Mouse (Mus musculus) retina, postnatal 1 day (tissue): ENCODE results near the gene Ndufc1.
"Not testable (repeated sequence)": the region's sequence is repeated elsewhere in the genome, so short reads cannot be mapped to it uniquely, and the experiment has no call there.

Experiments
- DNase-seq: peaks from one replicate; pipeline ENCODE4 v3.0.0-alpha.2; 2012

Gene Ndufc1

DNA sequence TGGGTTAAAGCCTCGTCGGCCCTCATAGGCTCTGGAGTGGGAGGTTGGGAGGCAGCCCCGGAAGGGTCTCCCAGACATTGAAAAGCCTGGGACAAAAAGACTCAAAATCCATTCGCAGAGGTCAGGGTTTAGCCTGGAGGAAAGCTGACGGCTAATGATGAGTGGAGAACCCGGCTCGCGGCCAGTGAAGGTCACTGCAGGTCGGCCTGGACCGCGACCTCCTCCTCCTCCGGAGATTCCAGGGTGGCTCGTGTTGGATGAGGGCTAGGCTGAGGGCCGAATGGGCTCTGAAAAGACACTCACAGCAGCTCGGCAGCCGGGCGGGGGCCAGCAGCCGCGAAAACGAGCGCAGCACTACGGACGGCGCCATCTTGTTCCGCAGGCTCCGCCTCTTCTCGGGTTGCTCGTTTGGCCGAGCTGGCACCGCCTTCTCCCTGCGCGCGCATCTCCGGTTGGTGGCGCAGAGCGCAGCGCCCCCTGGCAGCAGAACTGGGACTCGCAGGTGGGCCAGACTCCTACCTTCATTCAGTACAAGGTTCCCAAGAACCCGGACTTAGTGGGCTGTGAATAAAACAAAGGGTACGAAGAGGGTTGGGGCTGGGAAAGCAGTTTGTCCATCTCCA is at the start of gene Ndufc1:
Gene Ndufc1 (minus strand): TSS at position 428 of the 623 bp plus-strand sequence.
- peak; percentile 95 for DNase-seq

GRCm38 (mm10) chr3:51434871-51435595 is 26.2 kb upstream of the Ndufc1 start:
- no peak for DNase-seq

- DNase-seq: not testable (repeated sequence)
Measured at GRCm38 (mm10) chr3:51434364-51434763, 25.6 kb upstream of the Ndufc1 start.

DNA sequence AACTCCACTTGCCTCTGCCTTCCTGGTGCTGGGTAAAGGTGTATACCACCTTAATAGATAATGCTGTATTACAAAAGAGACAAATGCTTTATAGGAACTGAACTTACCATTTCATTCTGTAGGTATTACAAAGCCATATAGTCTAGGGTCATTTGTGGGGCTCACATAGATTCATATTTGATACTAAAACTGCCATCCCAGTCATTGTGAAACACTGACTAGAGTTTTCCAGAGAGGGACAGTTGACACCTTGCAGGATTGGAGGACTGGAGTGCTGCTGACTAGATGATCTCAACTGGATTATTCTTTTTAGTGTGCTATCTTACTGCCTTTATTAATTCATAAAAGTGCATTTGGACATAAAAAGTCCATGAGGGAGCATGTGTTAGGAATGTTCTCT is 16.6 kb upstream of the Ndufc1 start:
- no peak for DNase-seq

GRCm38 (mm10) chr3:51421921-51422320 is 13.1 kb upstream of the Ndufc1 start:
- DNase-seq: no peak

GRCm38 (mm10) chr3:51417966-51418365 is 9.2 kb upstream of the Ndufc1 start:
- DNase-seq: no peak

- DNase-seq: no peak
Measured at GRCm38 (mm10) chr3:51417485-51417884, 8.7 kb upstream of the Ndufc1 start.

DNA sequence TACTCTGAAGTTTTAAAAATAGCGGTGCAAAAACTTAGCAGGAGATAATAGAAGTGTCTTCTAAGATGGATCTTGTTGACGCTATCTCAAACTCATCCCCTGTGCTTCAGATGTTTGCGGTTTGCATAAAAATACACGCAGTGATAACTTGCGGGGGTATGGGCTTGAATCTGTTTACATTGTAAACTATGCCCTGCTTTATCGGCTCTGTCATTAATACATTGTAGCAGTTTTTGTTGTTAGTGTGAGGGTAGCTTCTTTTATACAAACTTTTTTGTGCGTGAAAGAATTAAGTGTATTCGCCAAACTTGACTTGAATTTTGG is 8.3 kb upstream of the Ndufc1 start:
- DNase-seq: no peak

DNA sequence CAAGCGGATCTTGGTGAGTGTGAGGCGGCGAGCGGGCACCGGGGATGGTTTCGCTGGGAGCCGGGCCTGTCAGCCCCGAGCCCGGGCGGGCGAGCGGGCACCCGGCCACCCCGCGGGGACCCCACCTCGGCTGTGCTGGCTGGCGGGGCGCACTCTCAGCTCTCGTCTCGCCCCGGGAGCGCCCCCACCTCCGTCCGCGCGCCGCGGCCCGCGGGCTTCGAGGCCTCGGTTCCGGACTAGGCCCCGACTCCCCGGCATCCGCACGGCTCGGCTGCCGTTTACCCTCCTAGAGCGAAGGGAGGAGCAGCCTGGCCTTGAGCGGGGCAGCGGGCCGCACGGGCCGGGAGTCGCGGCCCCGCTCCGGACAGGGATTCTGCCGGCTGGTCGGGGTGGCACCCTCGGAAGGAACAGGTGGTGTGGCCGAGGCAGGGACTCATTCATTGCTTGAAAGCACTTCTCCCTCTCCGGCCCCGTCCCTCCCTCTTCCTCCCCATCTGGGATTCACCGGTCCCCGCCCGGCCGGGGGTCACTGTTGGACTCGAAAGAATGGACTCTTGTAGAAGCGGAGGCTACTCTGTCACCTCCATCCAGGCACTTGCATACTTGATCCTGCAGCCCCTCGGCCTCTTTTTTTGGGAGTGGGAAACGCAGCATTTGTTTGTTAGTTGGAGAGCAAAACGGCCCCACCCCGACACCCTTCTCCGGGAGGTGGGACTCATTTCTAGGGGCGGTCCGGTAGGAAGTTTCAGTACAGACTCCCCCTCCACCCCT is 7.8 kb upstream of the Ndufc1 start:
- peak; percentile 63 for DNase-seq

- no peak for DNase-seq
Measured at GRCm38 (mm10) chr3:51416073-51416363, 7.2 kb upstream of the Ndufc1 start.

- peak; percentile 97 for DNase-seq
Measured at GRCm38 (mm10) chr3:51415098-51416072, 6.6 kb upstream of the Ndufc1 start, which contains the start of gene Naa15. Gene Naa15 (plus strand): TSS chr3:51415148.

DNA sequence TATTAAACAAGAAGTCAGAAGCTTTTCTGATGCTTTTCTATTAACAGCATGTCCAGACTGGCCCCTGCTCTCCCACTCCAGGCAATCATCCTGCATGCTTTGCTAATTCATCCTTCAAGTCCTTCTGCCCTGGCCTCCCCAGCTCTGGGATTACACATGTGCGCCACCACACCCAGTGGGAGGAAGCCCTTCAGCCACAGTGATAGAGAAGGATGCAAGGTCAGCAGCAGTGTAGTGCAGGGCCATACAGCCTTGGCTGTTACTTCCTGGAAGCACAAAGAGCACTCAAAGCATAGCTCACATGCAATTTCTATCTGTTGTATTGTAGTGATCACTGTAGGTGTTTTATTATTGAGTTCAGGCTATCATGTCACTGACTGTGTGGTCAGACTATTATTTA is 4.5 kb upstream of the Ndufc1 start:
- no peak for DNase-seq

- no peak for DNase-seq
Measured at GRCm38 (mm10) chr3:51412457-51412856, 3.7 kb upstream of the Ndufc1 start.

DNA sequence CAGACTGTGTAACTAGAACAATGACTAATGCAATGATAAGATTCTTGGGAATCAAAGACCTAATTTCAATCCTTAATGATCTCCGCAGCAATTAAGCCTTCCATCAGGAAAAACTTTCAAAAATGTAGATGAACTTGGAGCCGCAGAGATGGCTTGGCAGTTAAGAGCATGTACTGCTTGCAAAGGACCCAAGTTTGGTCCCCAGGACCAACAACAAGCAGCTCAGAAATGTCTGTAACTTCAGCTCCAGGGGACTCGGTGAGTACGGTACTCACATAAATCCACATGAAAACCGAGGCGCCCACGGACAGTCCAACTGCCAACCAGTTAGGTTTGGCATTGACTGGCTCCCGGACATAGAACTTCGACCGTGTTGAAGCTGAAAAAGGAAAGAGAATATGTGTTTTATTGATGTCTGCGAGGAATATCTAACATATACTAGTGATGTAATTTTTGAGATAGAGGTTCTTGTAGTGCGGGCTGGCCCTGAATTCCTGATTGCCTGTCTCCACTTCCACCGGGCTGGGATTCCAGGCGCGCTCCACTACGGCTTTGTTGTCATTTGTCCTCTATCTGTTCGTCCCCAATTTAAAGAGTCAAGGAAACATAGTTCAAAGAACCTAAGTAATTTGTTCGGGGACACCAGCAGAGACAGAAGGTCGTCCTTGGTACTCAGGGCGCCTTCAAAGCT is 773 bp downstream of the Ndufc1 start:
- peak; percentile 11 for DNase-seq

DNA sequence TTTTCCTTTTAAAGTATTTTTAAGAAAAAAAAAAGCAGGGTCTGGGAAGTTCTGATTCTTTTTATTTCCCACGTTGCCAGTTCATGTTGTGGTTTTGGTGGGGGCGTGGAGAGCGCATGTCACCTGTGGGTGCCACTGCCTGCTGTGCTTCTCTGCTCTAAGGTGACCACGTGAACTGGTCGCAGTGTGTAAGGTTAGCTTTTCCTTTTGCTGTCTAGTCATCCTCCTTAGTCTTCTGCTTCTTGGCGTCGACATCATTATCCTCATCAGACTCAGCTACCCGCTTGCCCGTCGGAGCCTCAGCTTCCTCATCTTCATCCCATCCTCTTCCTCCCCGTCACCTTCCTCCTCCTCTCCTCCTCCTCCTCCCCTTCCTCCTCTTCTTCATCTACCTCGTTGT is 6.2 kb downstream of the Ndufc1 start:
- DNase-seq: no peak

GRCm38 (mm10) chr3:51402054-51402453 is 6.7 kb downstream of the Ndufc1 start:
- DNase-seq: not testable (repeated sequence)

- DNase-seq: no peak
Measured at GRCm38 (mm10) chr3:51400682-51401081, 8.1 kb downstream of the Ndufc1 start.

GRCm38 (mm10) chr3:51399531-51399930 is 9.3 kb downstream of the Ndufc1 start:
- no peak for DNase-seq

DNA sequence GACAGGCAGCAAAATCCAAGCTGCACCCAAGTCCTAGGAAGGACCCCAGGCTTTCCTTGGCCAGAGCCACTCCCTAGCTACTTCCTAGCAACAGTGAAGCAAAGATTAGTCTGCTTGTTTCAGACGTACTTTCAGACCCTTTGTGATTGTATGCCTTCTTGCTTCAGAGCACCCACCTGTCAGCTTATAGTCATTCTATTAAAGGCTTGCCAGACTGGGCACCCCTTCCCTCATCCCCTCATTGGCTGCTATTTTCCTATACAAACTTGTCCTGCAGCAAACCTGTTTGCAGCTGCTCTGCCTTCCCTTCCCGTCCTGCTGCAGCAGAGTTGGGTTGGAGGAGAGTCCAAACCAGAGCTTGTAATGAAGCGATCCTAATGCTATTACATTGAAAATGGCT is 10.1 kb downstream of the Ndufc1 start:
- no peak for DNase-seq

GRCm38 (mm10) chr3:51397700-51398299 is 11.0 kb downstream of the Ndufc1 start:
- DNase-seq: no peak

GRCm38 (mm10) chr3:51396219-51397068 is 12.3 kb downstream of the Ndufc1 start, which contains the start of gene Mgarp:
Gene Mgarp (minus strand): TSS chr3:51396738.
- DNase-seq: peak; percentile 90
